Mouse (Mus musculus) CH12.LX (cell line): ENCODE measurements around the gene Oaz3. TPM values are rescaled to one million over a fixed set of nuclear protein-coding genes. Genes with fewer than 3 reads are reported as not detected.
A peak's percentile ranks its signal among the peaks of the same experiment; 100 is the strongest.

ENCODE experiments used
- DNase-seq: peaks from one replicate; pipeline ENCODE4 v3.0.0-alpha.2; 2013; ENCODE audit errors: extremely low read depth
- H3K27ac ChIP-seq: 2 replicates; pipeline ENCODE4 v1.5.1; 2012; ENCODE audit warnings: low read depth, mild to moderate bottlenecking, control low read depth, moderate library complexity; ENCODE audit not compliant: insufficient read depth
- H3K27me3 ChIP-seq: replicated peaks from 2 replicates; pipeline ENCODE3; 2012; ENCODE audit warnings: inconsistent platforms
- H3K36me3 ChIP-seq, 2 experiments: replicated peaks in 1 of 2; 2 replicates each; pipeline versions ENCODE3 to v1.6.1; 2012; ENCODE audit warnings: inconsistent platforms in 1 of 2, low read length in 1 of 2, mild to moderate bottlenecking in 1 of 2, mixed read lengths in 1 of 2, moderate library complexity in 1 of 2; ENCODE audit not compliant: control insufficient read depth in 1 of 2, insufficient read depth in 1 of 2
- H3K4me1 ChIP-seq, 2 experiments: 2 replicates each; pipeline ENCODE4 v1.6.1; 2012; ENCODE audit warnings: inconsistent platforms in 1 of 2, moderate library complexity in 1 of 2; ENCODE audit not compliant: insufficient read depth in 2 of 2, control insufficient read depth in 1 of 2
- H3K4me2 ChIP-seq: 2 replicates; pipeline ENCODE4 v1.6.1; 2012; ENCODE audit warnings: low read depth, mild to moderate bottlenecking, control low read depth; ENCODE audit not compliant: poor library complexity, insufficient read depth, severe bottlenecking
- H3K4me3 ChIP-seq, 3 experiments: fragments of 150-350 bp in 1 of 3; sonication (generic) in 1 of 3; replicated peaks in 1 of 3; 2 replicates each; pipeline versions ENCODE3 to v1.5.1; 2011 to 2012; ENCODE audit warnings: low read depth in 2 of 3, low read length in 2 of 3, mild to moderate bottlenecking in 2 of 3, moderate library complexity in 2 of 3, control low read depth in 1 of 3, improper control_type of control experiment in 1 of 3, inconsistent platforms in 1 of 3, mixed read lengths in 1 of 3; ENCODE audit not compliant: poor library complexity in 1 of 3
- H3K79me2 ChIP-seq: replicated peaks from 2 replicates; pipeline ENCODE4 v1.6.1; 2012; ENCODE audit warnings: mild to moderate bottlenecking, moderate library complexity; ENCODE audit not compliant: control insufficient read depth, poor library complexity, insufficient read depth, severe bottlenecking; ENCODE audit errors: extremely low read depth
- H3K9ac ChIP-seq: 2 replicates; pipeline ENCODE4 v1.6.1; 2012; ENCODE audit warnings: low read depth, mild to moderate bottlenecking, control low read depth, moderate library complexity; ENCODE audit not compliant: insufficient read depth
- H3K9me3 ChIP-seq: replicated peaks from 2 replicates; pipeline ENCODE3; 2012; ENCODE audit warnings: low read length, inconsistent platforms, mixed read lengths
- BHLHE40 ChIP-seq: IDR thresholded peaks from 2 replicates; pipeline ENCODE4 v1.6.1; 2011; ENCODE audit warnings: mild to moderate bottlenecking, low read depth, low read length, improper control_type of control experiment
- CHD2 ChIP-seq: IDR thresholded peaks from 2 replicates; pipeline ENCODE4 v1.6.1; 2011; ENCODE audit warnings: low read length, improper control_type of control experiment
- CTCF ChIP-seq, 2 experiments: IDR thresholded peaks in 1 of 2; conservative IDR thresholded peaks in 1 of 2; 2 replicates each; pipeline ENCODE4 v1.5.1; 2011 to 2012; ENCODE audit warnings: low read depth in 2 of 2, low read length in 2 of 2, improper control_type of control experiment in 1 of 2, inconsistent platforms in 1 of 2, mild to moderate bottlenecking in 1 of 2, moderate library complexity in 1 of 2
- E2F4 ChIP-seq: IDR thresholded peaks from 2 replicates; pipeline ENCODE4 v1.6.1; 2011; ENCODE audit warnings: low read depth, low read length, improper control_type of control experiment; ENCODE audit not compliant: insufficient replicate concordance
- EP300 ChIP-seq: IDR thresholded peaks from 2 replicates; pipeline ENCODE4 v1.6.1; 2011; ENCODE audit warnings: low read length, improper control_type of control experiment
- HCFC1 ChIP-seq: IDR thresholded peaks from 2 replicates; pipeline ENCODE4 v1.6.1; 2012; ENCODE audit warnings: low read depth, mild to moderate bottlenecking, inconsistent platforms, low read length, improper control_type of control experiment
- IRF4 ChIP-seq: IDR thresholded peaks from 2 replicates; pipeline ENCODE4 v1.6.1; 2014; ENCODE audit warnings: low read depth, mild to moderate bottlenecking, inconsistent platforms, low read length, improper control_type of control experiment
- JUN ChIP-seq: IDR thresholded peaks from 2 replicates; pipeline ENCODE4 v1.6.1; 2011; ENCODE audit warnings: low read depth, mild to moderate bottlenecking, low read length, improper control_type of control experiment, moderate library complexity; ENCODE audit not compliant: insufficient read depth
- JUND ChIP-seq: conservative IDR thresholded peaks from 2 replicates; pipeline ENCODE4 v1.6.1; 2011; ENCODE audit warnings: low read depth, low read length, improper control_type of control experiment
- MAX ChIP-seq: IDR thresholded peaks from 2 replicates; pipeline ENCODE4 v1.6.1; 2011; ENCODE audit warnings: low read length, improper control_type of control experiment
- MAZ ChIP-seq: IDR thresholded peaks from 2 replicates; pipeline ENCODE4 v1.6.1; 2012; ENCODE audit warnings: low read depth, mild to moderate bottlenecking, inconsistent platforms, low read length, improper control_type of control experiment, moderate library complexity
- MXI1 ChIP-seq: IDR thresholded peaks from 2 replicates; pipeline ENCODE4 v1.6.1; 2011; ENCODE audit warnings: mild to moderate bottlenecking, low read depth, low read length, improper control_type of control experiment
- MYC ChIP-seq: IDR thresholded peaks from 2 replicates; pipeline ENCODE4 v1.6.1; 2011; ENCODE audit warnings: low read depth, mild to moderate bottlenecking, improper control_type of control experiment, low read length
- NELFE ChIP-seq: IDR thresholded peaks from 2 replicates; pipeline ENCODE4 v1.6.1; 2011; ENCODE audit warnings: low read depth, low read length, improper control_type of control experiment
- NRF1 ChIP-seq: IDR thresholded peaks from 2 replicates; pipeline ENCODE4 v1.6.1; 2014; ENCODE audit warnings: low read depth, mild to moderate bottlenecking, inconsistent platforms, low read length, improper control_type of control experiment, moderate library complexity
- POLR2A ChIP-seq: IDR thresholded peaks from 2 replicates; pipeline ENCODE4 v1.6.1; 2011; ENCODE audit warnings: low read depth, mild to moderate bottlenecking, improper control_type of control experiment, low read length
- RAD21 ChIP-seq: IDR thresholded peaks from 2 replicates; pipeline ENCODE4 v1.6.1; 2011; ENCODE audit warnings: low read depth, mild to moderate bottlenecking, low read length, improper control_type of control experiment, moderate library complexity
- SIN3A ChIP-seq: IDR thresholded peaks from 2 replicates; pipeline ENCODE4 v1.6.1; 2012; ENCODE audit warnings: low read length, improper control_type of control experiment, inconsistent platforms
- SMC3 ChIP-seq: IDR thresholded peaks from 2 replicates; pipeline ENCODE4 v1.6.1; 2011; ENCODE audit warnings: low read depth, low read length, improper control_type of control experiment
- TCF12 ChIP-seq: IDR thresholded peaks from 2 replicates; pipeline ENCODE4 v1.6.1; 2014; ENCODE audit warnings: low read depth, mild to moderate bottlenecking, inconsistent platforms, low read length, improper control_type of control experiment
- USF2 ChIP-seq: conservative IDR thresholded peaks from 2 replicates; pipeline ENCODE4 v1.6.1; 2011; ENCODE audit warnings: low read depth, low read length, improper control_type of control experiment
- ZC3H11A ChIP-seq: IDR thresholded peaks from 2 replicates; pipeline ENCODE4 v1.6.1; 2012; ENCODE audit warnings: low read depth, mild to moderate bottlenecking, inconsistent platforms, low read length, improper control_type of control experiment
- ZKSCAN1 ChIP-seq: IDR thresholded peaks from 2 replicates; pipeline ENCODE4 v1.6.1; 2012; ENCODE audit warnings: low read depth, inconsistent platforms, low read length, improper control_type of control experiment, borderline replicate concordance
- ZMIZ1 ChIP-seq: IDR thresholded peaks from 2 replicates; pipeline ENCODE4 v1.6.1; 2012; ENCODE audit warnings: low read depth, mild to moderate bottlenecking, inconsistent platforms, low read length, improper control_type of control experiment
- ZNF384 ChIP-seq: IDR thresholded peaks from 2 replicates; pipeline ENCODE4 v1.6.1; 2012; ENCODE audit warnings: low read depth, low read length, improper control_type of control experiment, inconsistent platforms
- dilution Hi-C: fragments of 300-500 bp; cut with MboI; formaldehyde crosslinking; loops from 2 replicates; pipeline ENCODE4 v1.14.3; 2020; ENCODE audit warnings: low sequenced_read_pairs; ENCODE audit not compliant: extremely low pct_unique_long_range_greater_than_20kb, extremely low pct_ligation_motif_present
- in situ Hi-C: fragments of 300-500 bp; cut with MboI; formaldehyde crosslinking; loops from 3 replicates; pipeline ENCODE4 v1.14.3; 2019; ENCODE audit warnings: low sequenced_read_pairs, low pct_ligation_motif_present, low pct_unique_long_range_greater_than_20kb, mixed read lengths
- polyA plus RNA-seq: library from polyadenylated mRNA; unstranded; fragments of >175 nt; gene quantifications from 2 replicates; pipeline ENCODE4 v1.2.1, GENCODE M21; 2012; ENCODE audit warnings: low read depth; ENCODE audit not compliant: insufficient read length
- total RNA-seq, 2 experiments: library from RNA; depleted of rRNA; stranded (reverse); fragments of 300-350 nt in 1 of 2; fragments of >200 nt in 1 of 2; gene quantifications; 2 replicates each; pipeline ENCODE4 v1.2.3; 2012 to 2014

Oaz3 gene
- total and polyA plus RNA-seq, 3 experiments = 0.51 to 0.71 TPM; not detected in 1

- no peak overlapping the region for H3K9ac ChIP-seq
Observed at GRCm38 (mm10) chr3:94456529-94457000, 12.8 kb upstream of the Oaz3 start.

GRCm38 (mm10) chr3:94449377-94449776 lies 5.7 kb upstream of the Oaz3 start:
- peaks cover 3% of the 10 kb centered on the region; the same call in 1 of the 2 replicates for H3K79me2 ChIP-seq
- H3K36me3 ChIP-seq = peaks cover 35 to 72% of the 10 kb centered on the region in 2 experiments
- TF ChIP-seq RAD21 (no peak), MYC (no peak), MAZ (no peak), JUN (no peak), NELFE (no peak), EP300 (no peak), MAX (no peak), USF2 (no peak), CHD2 (no peak), E2F4 (no peak), SIN3A (no peak), JUND (no peak), TCF12 (no peak), ZMIZ1 (no peak), SMC3 (no peak), NRF1 (no peak), BHLHE40 (no peak), ZKSCAN1 (no peak), MXI1 (no peak), HCFC1 (no peak)
- TF ChIP-seq, all 38 proteins: peak for 0
- H3K9me3 ChIP-seq = peaks cover 7% of the 10 kb centered on the region
- no peak overlapping the region for H3K4me3 ChIP-seq
- dilution Hi-C loops (no loop called here), in situ Hi-C loops (no loop called here)
- no peak overlapping the region for H3K27ac ChIP-seq
- no peak overlapping the region for H3K4me2 ChIP-seq
- DNase-seq = no peak
- peaks cover 3 to 7% of the 10 kb centered on the region in 2 experiments; a peak in 3 of 4 replicates for H3K4me1 ChIP-seq
- H3K9ac ChIP-seq = no peak overlapping the region
- H3K27me3 ChIP-seq = no peaks in the 10 kb centered on the region

More at GRCm38 (mm10) chr3:94456529-94457000, 12.8 kb upstream of the Oaz3 start:
- Histone ChIP-seq H3K4me2 (peak overlapping the region; percentile 42), H3K9me3 (peaks cover 3% of the 10 kb centered on the region), H3K4me1 (peaks cover 0 to 9% of the 10 kb centered on the region in 2 experiments; a peak in 2 of 4 replicates), H3K79me2 (no peaks in the 10 kb centered on the region), H3K4me3 (peak overlapping the region; percentile 30 to 64 (median 51))
- dilution Hi-C loops = no loop called here
- in situ Hi-C loops = loop anchor here (25.0 kb wide), 1 partner anchor 156 kb away; no protein-coding TSS in a partner anchor
- DNase-seq = peak; percentile 93
- TF ChIP-seq ZMIZ1 = no peak
- TF ChIP-seq ZNF384 = no peak
- TF ChIP-seq ZC3H11A = peak; percentile 48
- TF ChIP-seq IRF4 = peak; percentile 44; the same call in 1 of the 2 replicates
- TF ChIP-seq NRF1 = no peak
- no peak for TF ChIP-seq POLR2A
- TF ChIP-seq CTCF (conservative IDR thresholded peaks at IDR 0.05 in 1 of 2, IDR thresholded peaks at IDR 0.05 in 1 of 2; ENCODE audit: low read depth in 2 of 2, low read length in 2 of 2) = peak; percentile 37 to 94
- peak; percentile 93 for TF ChIP-seq RAD21
- TF ChIP-seq EP300 = no peak
- TF ChIP-seq SMC3 = peak; percentile 90
- TF ChIP-seq, all 38 proteins: peak for 5
- Histone ChIP-seq H3K27ac (no peak overlapping the region), H3K36me3 (peaks cover 0 to 14% of the 10 kb centered on the region in 2 experiments), H3K27me3 (no peaks in the 10 kb centered on the region)
